Mouse (Mus musculus): ENCODE results near the gene Ptpn22. TPM values are rescaled to one million over a fixed set of nuclear protein-coding genes. Genes with fewer than 3 reads are reported as not detected.
"Not testable (repeated sequence)": the region's sequence is repeated elsewhere in the genome, so short reads cannot be mapped to it uniquely, and the experiment has no call there.

The Ptpn22 gene
- total and polyA plus RNA-seq, 3 experiments: 21.9 to 90.9 (median 46.9) TPM

- H3K4me2 ChIP-seq (ENCODE audit: insufficient read depth, low read depth, poor library complexity, severe bottlenecking): peak overlapping the region; percentile 89
- peak; percentile 83 for DNase-seq (ENCODE audit: extremely low read depth)
- H3K4me3 ChIP-seq (replicated peaks in 1 of 3; ENCODE audit: low read depth in 2 of 3, low read length in 2 of 3, poor library complexity in 1 of 3); H3K36me3 ChIP-seq (replicated peaks in 1 of 2; ENCODE audit: control insufficient read depth in 1 of 2, insufficient read depth in 1 of 2, low read length in 1 of 2); dilution Hi-C loops (cut with MboI; ENCODE audit: extremely low pct_ligation_motif_present, extremely low pct_unique_long_range_greater_than_20kb, low sequenced_read_pairs); H3K79me2 ChIP-seq (replicated peaks; ENCODE audit: control insufficient read depth, extremely low read depth, insufficient read depth, poor library complexity, severe bottlenecking); H3K9me3 ChIP-seq (replicated peaks; ENCODE audit: low read length); H3K27ac ChIP-seq (ENCODE audit: insufficient read depth, low read depth); H3K27me3 ChIP-seq (replicated peaks): not testable (repeated sequence)
- peak overlapping the region; percentile 69; the same call in 1 of the 2 replicates for H3K9ac ChIP-seq (ENCODE audit: insufficient read depth, low read depth)
- 0 out of 2 replicates have a peak, but pooled peaks have one; percentile 28 for TF ChIP-seq TCF12 (IDR thresholded peaks at IDR 0.05; ENCODE audit: low read depth, low read length)
- 0 out of 2 replicates have a peak, but pooled peaks have one; percentile 45 for TF ChIP-seq HCFC1 (IDR thresholded peaks at IDR 0.05; ENCODE audit: low read depth, low read length)
- peak; percentile 48; the same call in 1 of the 2 replicates for TF ChIP-seq IRF4 (IDR thresholded peaks at IDR 0.05; ENCODE audit: low read depth, low read length)
- peak; percentile 63 for TF ChIP-seq SMC3 (IDR thresholded peaks at IDR 0.05; ENCODE audit: low read depth, low read length)
- 0 out of 2 replicates have a peak, but pooled peaks have one; percentile 28 for TF ChIP-seq SIN3A (IDR thresholded peaks at IDR 0.05; ENCODE audit: low read length)
- TF ChIP-seq RAD21 (IDR thresholded peaks at IDR 0.05; ENCODE audit: low read depth, low read length): peak; percentile 58
- peak; percentile 65; the same call in 1 of the 2 replicates for TF ChIP-seq ETS1 (conservative IDR thresholded peaks at IDR 0.05; ENCODE audit: low read depth, low read length)
- peak in 1 of 2 experiments; percentile 64; a peak in 2 of 4 replicates for TF ChIP-seq CTCF (conservative IDR thresholded peaks at IDR 0.05 in 1 of 2, IDR thresholded peaks at IDR 0.05 in 1 of 2; ENCODE audit: low read depth in 2 of 2, low read length in 2 of 2)
- peak; percentile 69 for TF ChIP-seq BHLHE40 (IDR thresholded peaks at IDR 0.05; ENCODE audit: low read depth, low read length)
- TF ChIP-seq TBP (conservative IDR thresholded peaks at IDR 0.05; ENCODE audit: low read depth, low read length): 0 out of 2 replicates have a peak, but pooled peaks have one; percentile 29
- TF ChIP-seq MYC (IDR thresholded peaks at IDR 0.05; ENCODE audit: low read depth, low read length): 0 out of 2 replicates have a peak, but pooled peaks have one; percentile 58
- peak; percentile 71 for TF ChIP-seq EP300 (IDR thresholded peaks at IDR 0.05; ENCODE audit: low read length)
- peaks cover 11 to 32% of the 10 kb centered on the region in 2 experiments for H3K4me1 ChIP-seq (ENCODE audit: control insufficient read depth in 1 of 2, insufficient read depth in 2 of 2)
- in situ Hi-C loops (cut with MboI; ENCODE audit: low pct_ligation_motif_present, low pct_unique_long_range_greater_than_20kb, low sequenced_read_pairs): loop anchor here (25.0 kb wide), 1 partner anchor 257 kb away; no protein-coding TSS in a partner anchor
These were observed 28.9 kb upstream of the Ptpn22 start for GRCm38 (mm10) chr3:103830681-103831080.

GRCm38 (mm10) chr3:103831146-103831545 is 28.4 kb upstream of the Ptpn22 start:
- H3K4me2 ChIP-seq (ENCODE audit: insufficient read depth, low read depth, poor library complexity, severe bottlenecking): no peak overlapping the region

More at GRCm38 (mm10) chr3:103831146-103831545, 28.4 kb upstream of the Ptpn22 start:
- no peak overlapping the region for H3K4me3 ChIP-seq (replicated peaks in 1 of 3; ENCODE audit: low read depth in 2 of 3, low read length in 2 of 3, poor library complexity in 1 of 3)
- no peaks in the 10 kb centered on the region for H3K27me3 ChIP-seq (replicated peaks)
- no peaks in the 10 kb centered on the region for H3K9me3 ChIP-seq (replicated peaks; ENCODE audit: low read length)
- no peak for DNase-seq (ENCODE audit: extremely low read depth)
- H3K79me2 ChIP-seq (replicated peaks; ENCODE audit: control insufficient read depth, extremely low read depth, insufficient read depth, poor library complexity, severe bottlenecking): no peaks in the 10 kb centered on the region; the same call in 1 of the 2 replicates
- dilution Hi-C loops (cut with MboI; ENCODE audit: extremely low pct_ligation_motif_present, extremely low pct_unique_long_range_greater_than_20kb, low sequenced_read_pairs): no loop called here
- no peak overlapping the region for H3K9ac ChIP-seq (ENCODE audit: insufficient read depth, low read depth)
- in situ Hi-C loops (cut with MboI; ENCODE audit: low pct_ligation_motif_present, low pct_unique_long_range_greater_than_20kb, low sequenced_read_pairs): loop anchor here (25.0 kb wide), 1 partner anchor 256 kb away; no protein-coding TSS in a partner anchor
- peaks cover 0 to under 1% of the 10 kb centered on the region in 2 experiments for H3K36me3 ChIP-seq (replicated peaks in 1 of 2; ENCODE audit: control insufficient read depth in 1 of 2, insufficient read depth in 1 of 2, low read length in 1 of 2)
- no peak overlapping the region for H3K27ac ChIP-seq (ENCODE audit: insufficient read depth, low read depth)
- H3K4me1 ChIP-seq (ENCODE audit: control insufficient read depth in 1 of 2, insufficient read depth in 2 of 2): peaks cover 11 to 33% of the 10 kb centered on the region in 2 experiments
- TF ChIP-seq NELFE (IDR thresholded peaks at IDR 0.05; ENCODE audit: low read depth, low read length): no peak
- no peak for TF ChIP-seq SIN3A (IDR thresholded peaks at IDR 0.05; ENCODE audit: low read length)
- TF ChIP-seq ZKSCAN1 (IDR thresholded peaks at IDR 0.05; ENCODE audit: borderline replicate concordance, low read depth, low read length): no peak
- TF ChIP-seq ZMIZ1 (IDR thresholded peaks at IDR 0.05; ENCODE audit: low read depth, low read length): no peak
- no peak for TF ChIP-seq IRF4 (IDR thresholded peaks at IDR 0.05; ENCODE audit: low read depth, low read length)
- TF ChIP-seq MAZ (IDR thresholded peaks at IDR 0.05; ENCODE audit: low read depth, low read length): no peak
- TF ChIP-seq ZNF384 (IDR thresholded peaks at IDR 0.05; ENCODE audit: low read depth, low read length): no peak
- no peak for TF ChIP-seq UBTF (IDR thresholded peaks at IDR 0.05; ENCODE audit: low read depth, low read length)
- no peak for TF ChIP-seq TCF12 (IDR thresholded peaks at IDR 0.05; ENCODE audit: low read depth, low read length)
- no peak for TF ChIP-seq MEF2A (IDR thresholded peaks at IDR 0.05; ENCODE audit: borderline replicate concordance, low read depth, low read length)
- no peak for TF ChIP-seq CHD2 (IDR thresholded peaks at IDR 0.05; ENCODE audit: low read length)
- TF ChIP-seq MYC (IDR thresholded peaks at IDR 0.05; ENCODE audit: low read depth, low read length): no peak
- no peak for TF ChIP-seq MAFK (IDR thresholded peaks at IDR 0.05; ENCODE audit: insufficient replicate concordance, low read length)

Data from CH12.LX (cell line).